Mouse (Mus musculus) ES-E14 (cell line): Measurements from ENCODE around the gene Bcat1. TPM values are rescaled to one million over a fixed set of nuclear protein-coding genes. Genes with fewer than 3 reads are reported as not detected.

Source experiments
- DNase-seq: peaks from one replicate; pipeline ENCODE4 v3.0.0-alpha.2; 2013; ENCODE audit warnings: low read depth, low spot score
- H3K27ac ChIP-seq: 2 replicates; pipeline ENCODE4 v1.5.1; 2012; ENCODE audit warnings: low read depth, mild to moderate bottlenecking, low read length, moderate library complexity, mixed read lengths; ENCODE audit not compliant: poor library complexity, insufficient read depth, severe bottlenecking
- H3K36me3 ChIP-seq: 2 replicates; pipeline ENCODE4 v1.6.1; 2012; ENCODE audit warnings: mild to moderate bottlenecking, low read length, moderate library complexity, mixed read lengths; ENCODE audit not compliant: control insufficient read depth, poor library complexity, insufficient read depth, severe bottlenecking
- H3K4me1 ChIP-seq, 2 experiments: fragments of 150-350 bp in 1 of 2; sonication (generic) in 1 of 2; 2 replicates each; pipeline ENCODE4 v1.6.1; 2012; ENCODE audit warnings: low read length in 2 of 2, mild to moderate bottlenecking in 1 of 2, mixed read lengths in 1 of 2; ENCODE audit not compliant: control insufficient read depth in 2 of 2, insufficient read depth in 2 of 2, poor library complexity in 1 of 2
- H3K4me3 ChIP-seq, 2 experiments: fragments of 150-350 bp in 1 of 2; sonication (generic) in 1 of 2; 2 replicates each; pipeline ENCODE4 v1.5.1; 2012; ENCODE audit warnings: low read length in 2 of 2, low read depth in 1 of 2, mild to moderate bottlenecking in 1 of 2, mixed read lengths in 1 of 2; ENCODE audit not compliant: insufficient read depth in 1 of 2, poor library complexity in 1 of 2, severe bottlenecking in 1 of 2
- H3K9ac ChIP-seq: 2 replicates; pipeline ENCODE4 v1.6.1; 2012; ENCODE audit warnings: low read depth, mild to moderate bottlenecking, low read length, mixed read lengths; ENCODE audit not compliant: poor library complexity, insufficient read depth, severe bottlenecking
- H3K9me3 ChIP-seq: fragments of 150-350 bp; sonication (generic); 2 replicates; pipeline ENCODE4 v1.6.1; 2012; ENCODE audit warnings: low read depth, mild to moderate bottlenecking, low read length; ENCODE audit not compliant: control insufficient read depth, insufficient read depth
- CHD2 ChIP-seq: IDR thresholded peaks from 2 replicates; pipeline ENCODE4 v1.6.1; 2014; ENCODE audit warnings: mild to moderate bottlenecking, low read depth, low read length, inconsistent platforms
- HCFC1 ChIP-seq: IDR thresholded peaks from 2 replicates; pipeline ENCODE4 v1.6.1; 2012; ENCODE audit warnings: low read length, inconsistent platforms, borderline replicate concordance; ENCODE audit not compliant: insufficient read depth
- MAFK ChIP-seq: IDR thresholded peaks from 2 replicates; pipeline ENCODE4 v1.6.1; 2014; ENCODE audit warnings: mild to moderate bottlenecking, low read depth, low read length, inconsistent platforms; ENCODE audit not compliant: insufficient read depth
- ZC3H11A ChIP-seq: IDR thresholded peaks from 2 replicates; pipeline ENCODE4 v1.6.1; 2012; ENCODE audit warnings: low read depth, mild to moderate bottlenecking, inconsistent platforms, low read length, borderline replicate concordance
- ZNF384 ChIP-seq: IDR thresholded peaks from 2 replicates; pipeline ENCODE4 v1.6.1; 2012; ENCODE audit warnings: low read depth, low read length, inconsistent platforms
- in situ Hi-C, 2 experiments: fragments of 600-800 bp; cut with MboI; formaldehyde crosslinking; loops; one replicate each; pipeline ENCODE4 v1.15.1; 2025; ENCODE audit warnings: low sequenced_read_pairs in 2 of 2, inconsistent platforms in 1 of 2; ENCODE audit not compliant: unreplicated experiment in 2 of 2
- total RNA-seq: library from RNA; depleted of rRNA; stranded (reverse); fragments of 300-350 nt; gene quantifications from 2 replicates; pipeline ENCODE4 v1.2.3, GENCODE M21; 2012

Gene Bcat1
- total RNA-seq, 1 experiment, result 180 TPM

GRCm38 (mm10) chr6:145122423-145123059 is 46.6 kb upstream of the Bcat1 start:
- no peak for TF ChIP-seq HCFC1
- TF ChIP-seq ZC3H11A, result no peak
- TF ChIP-seq CHD2, result no peak
- no peak for TF ChIP-seq MAFK
- TF ChIP-seq ZNF384, result no peak
- no peak for DNase-seq
- Histone ChIP-seq H3K9me3 (no peaks in the 10 kb centered on the region), H3K4me1 (peaks cover 5 to 7% of the 10 kb centered on the region in 2 experiments; a peak in 3 of 4 replicates), H3K36me3 (no peaks in the 10 kb centered on the region), H3K9ac (no peak overlapping the region; the same call in 1 of the 2 replicates), H3K27ac (no peak overlapping the region), H3K4me3 (peak overlapping the region in 1 of 2 experiments; percentile 57; a peak in 1 of 4 replicates)
- in situ Hi-C loops, result no loop called here

GRCm38 (mm10) chr6:145121590-145122420 is 45.8 kb upstream of the Bcat1 start:
- peak overlapping the region; percentile 57 to 60 for H3K4me3 ChIP-seq
- H3K27ac ChIP-seq, result peak overlapping the region; percentile 29
- no peaks in the 10 kb centered on the region for H3K9me3 ChIP-seq
- DNase-seq, result no peak
- no peak for TF ChIP-seq MAFK
- TF ChIP-seq CHD2, result no peak
- TF ChIP-seq HCFC1, result no peak
- TF ChIP-seq ZNF384, result no peak
- TF ChIP-seq ZC3H11A, result no peak
- peaks cover 5 to 7% of the 10 kb centered on the region in 2 experiments; a peak in 3 of 4 replicates for H3K4me1 ChIP-seq
- in situ Hi-C loops, result no loop called here
- no peaks in the 10 kb centered on the region for H3K36me3 ChIP-seq
- H3K9ac ChIP-seq, result peak overlapping the region; percentile 71

DNA sequence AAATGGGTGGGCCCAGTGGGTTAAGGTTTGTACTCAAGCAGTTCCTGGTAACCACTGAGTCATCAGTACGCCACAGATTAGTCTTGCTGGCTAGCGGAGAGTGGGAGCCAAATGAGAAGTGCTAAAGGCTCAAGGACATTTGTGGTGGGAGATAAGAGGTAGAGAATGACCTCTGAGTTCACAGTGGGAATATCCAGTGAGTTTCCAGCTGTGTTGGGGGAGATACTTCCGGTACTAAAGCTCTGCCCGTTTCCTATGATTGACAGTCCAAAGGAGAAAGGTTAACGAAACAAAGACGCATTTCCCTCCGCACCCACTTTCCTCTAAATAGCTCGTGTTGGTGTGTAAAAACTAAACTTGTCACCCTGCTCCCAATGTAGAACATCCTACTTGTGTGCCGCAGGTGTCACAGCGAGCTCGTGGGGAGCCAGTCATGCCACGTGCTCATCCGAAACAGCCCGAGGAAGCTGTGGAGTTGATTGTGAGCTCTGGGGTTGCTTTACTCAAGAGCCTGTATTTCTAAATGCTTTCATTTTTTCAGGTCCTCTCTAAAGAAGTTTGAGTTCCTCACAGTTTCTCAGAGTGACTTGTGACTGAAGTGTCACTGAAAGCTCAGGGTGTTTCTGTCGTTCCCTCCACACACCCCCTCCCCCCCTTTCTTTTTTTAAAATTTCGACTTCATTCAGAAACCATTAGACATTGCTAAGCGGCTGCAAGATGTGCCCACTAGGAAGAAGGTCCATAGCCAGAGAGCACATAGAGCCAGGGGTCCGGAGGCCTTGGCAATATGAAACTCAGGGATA is 45.0 kb upstream of the Bcat1 start:
- H3K9me3 ChIP-seq, result no peaks in the 10 kb centered on the region
- H3K9ac ChIP-seq, result peak overlapping the region; percentile 71
- DNase-seq, result no peak
- peak overlapping the region; percentile 86 for H3K27ac ChIP-seq
- H3K4me3 ChIP-seq, result peak overlapping the region; percentile 57 to 60
- H3K36me3 ChIP-seq, result no peaks in the 10 kb centered on the region
- in situ Hi-C loops, result no loop called here
- TF ChIP-seq HCFC1 (no peak), MAFK (no peak), ZNF384 (no peak), CHD2 (no peak), ZC3H11A (no peak)
- peaks cover 5 to 12% of the 10 kb centered on the region in 2 experiments; a peak in 3 of 4 replicates for H3K4me1 ChIP-seq

DNA sequence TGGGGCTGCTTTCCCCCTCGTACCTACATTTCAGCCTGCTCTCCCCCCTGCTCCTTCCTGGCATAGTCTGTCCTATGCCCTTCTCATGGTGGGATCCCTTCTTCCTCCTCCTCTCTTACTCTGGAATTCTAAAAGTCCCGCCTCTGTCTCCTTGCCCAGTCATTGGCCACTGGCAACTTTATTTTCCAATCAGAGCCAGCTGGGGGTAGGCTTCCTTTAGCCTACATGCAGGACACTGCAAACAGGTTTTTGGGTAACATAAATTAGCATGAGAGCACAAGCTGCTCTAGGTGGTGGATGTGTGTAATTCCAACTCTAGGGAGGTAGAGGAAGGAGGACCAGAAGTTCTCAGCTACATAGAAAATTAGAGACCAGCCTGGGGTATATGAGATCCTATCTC is 44.1 kb upstream of the Bcat1 start:
- H3K4me3 ChIP-seq, result no peak overlapping the region
- in situ Hi-C loops, result no loop called here
- no peaks in the 10 kb centered on the region for H3K9me3 ChIP-seq
- H3K4me1 ChIP-seq, result peaks cover 5 to 12% of the 10 kb centered on the region in 2 experiments; a peak in 3 of 4 replicates
- no peak for TF ChIP-seq ZC3H11A
- TF ChIP-seq ZNF384, result no peak
- TF ChIP-seq CHD2, result no peak
- TF ChIP-seq MAFK, result no peak
- TF ChIP-seq HCFC1, result no peak
- H3K36me3 ChIP-seq, result no peaks in the 10 kb centered on the region
- H3K9ac ChIP-seq, result no peak overlapping the region
- no peak for DNase-seq
- H3K27ac ChIP-seq, result no peak overlapping the region; the same call in 1 of the 2 replicates
